Mouse (Mus musculus): ENCODE measurements around the gene Serhl.

Gene Serhl

DNA sequence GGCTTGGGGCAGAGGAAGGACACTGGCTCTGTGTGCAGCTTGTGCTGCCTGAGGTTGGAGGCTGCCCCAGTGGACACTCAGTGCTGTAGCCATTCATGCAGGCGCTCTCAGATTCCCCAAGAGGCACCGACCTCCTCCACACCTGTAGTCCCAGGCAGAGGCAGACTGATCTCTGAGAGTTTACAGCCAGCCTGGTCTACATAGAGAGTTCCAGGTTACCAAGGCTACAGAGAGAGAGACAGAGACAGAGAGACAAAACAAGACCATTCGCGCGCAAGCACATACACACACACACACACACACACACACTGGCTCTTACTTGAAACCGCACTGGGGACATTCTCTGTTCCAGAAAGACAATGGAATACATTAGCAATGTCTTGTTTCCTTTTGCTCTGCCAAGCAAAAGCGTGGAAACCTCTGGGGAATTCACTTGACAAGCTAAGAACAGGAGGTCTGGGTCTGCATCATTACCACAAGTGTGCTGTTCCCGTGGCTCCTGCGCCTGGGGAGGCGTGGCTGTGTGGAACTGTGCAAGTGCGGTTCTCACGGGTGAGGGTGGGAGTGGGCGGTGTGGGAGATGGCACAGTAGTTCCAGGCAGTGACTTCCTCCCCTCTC lies 5.2 kb upstream of the Serhl start:
- DNase-seq (ENCODE audit: low spot score), result no peak

DNA sequence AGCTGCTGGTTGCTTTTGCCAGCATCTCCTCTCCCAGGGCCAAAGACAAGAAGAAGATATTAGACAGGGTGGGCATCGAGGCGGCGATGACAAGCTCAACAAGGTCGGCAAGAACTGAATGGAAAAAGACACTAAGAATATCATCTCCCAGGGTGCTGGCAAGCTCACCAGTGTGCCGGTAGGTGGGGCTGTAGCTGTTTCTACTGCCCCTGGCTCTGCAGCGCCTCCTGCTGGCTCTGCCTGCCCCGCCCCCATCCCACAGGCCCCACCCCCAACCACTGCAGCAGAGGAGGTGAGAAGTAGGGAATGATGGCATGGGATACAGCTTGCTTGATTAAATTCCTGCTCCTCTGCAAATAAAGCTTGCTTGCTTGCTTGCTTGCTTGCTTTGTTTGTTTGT lies 3.4 kb upstream of the Serhl start:
- peak; percentile 25 for DNase-seq (ENCODE audit: low spot score)

DNA sequence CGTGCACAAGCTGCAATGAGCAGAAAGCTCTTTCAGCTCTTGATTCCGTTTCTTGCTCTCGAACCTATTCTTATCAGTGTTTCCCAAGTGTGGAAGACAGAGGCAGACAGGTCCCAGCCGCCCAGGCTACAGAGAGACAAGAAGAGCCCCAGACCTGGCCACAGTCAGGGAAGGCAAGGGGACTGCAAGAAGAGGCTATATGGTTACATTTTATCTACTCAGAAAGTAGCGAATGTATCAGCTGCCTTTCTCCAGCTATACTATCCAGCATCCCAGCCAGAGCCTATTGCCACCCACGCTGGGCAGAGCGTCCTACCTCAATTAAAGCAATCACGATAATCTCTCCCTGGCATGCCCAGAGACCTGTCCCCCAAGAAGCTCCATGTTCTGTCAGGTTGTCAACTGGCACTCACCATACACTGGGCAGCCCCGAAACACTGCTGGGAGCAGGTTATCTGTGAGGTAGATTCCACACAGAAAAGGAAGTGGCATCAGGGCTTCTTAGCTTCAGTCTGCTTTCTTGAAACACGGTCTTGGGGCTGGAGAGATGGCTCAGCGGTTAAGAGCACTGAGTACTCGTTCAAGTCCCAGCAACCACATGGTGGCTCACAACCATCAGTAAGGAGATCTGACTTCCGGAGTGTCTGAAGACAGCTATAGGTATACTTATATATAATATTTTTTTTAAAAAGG lies 2.5 kb upstream of the Serhl start:
- no peak for DNase-seq (ENCODE audit: low spot score)

DNA sequence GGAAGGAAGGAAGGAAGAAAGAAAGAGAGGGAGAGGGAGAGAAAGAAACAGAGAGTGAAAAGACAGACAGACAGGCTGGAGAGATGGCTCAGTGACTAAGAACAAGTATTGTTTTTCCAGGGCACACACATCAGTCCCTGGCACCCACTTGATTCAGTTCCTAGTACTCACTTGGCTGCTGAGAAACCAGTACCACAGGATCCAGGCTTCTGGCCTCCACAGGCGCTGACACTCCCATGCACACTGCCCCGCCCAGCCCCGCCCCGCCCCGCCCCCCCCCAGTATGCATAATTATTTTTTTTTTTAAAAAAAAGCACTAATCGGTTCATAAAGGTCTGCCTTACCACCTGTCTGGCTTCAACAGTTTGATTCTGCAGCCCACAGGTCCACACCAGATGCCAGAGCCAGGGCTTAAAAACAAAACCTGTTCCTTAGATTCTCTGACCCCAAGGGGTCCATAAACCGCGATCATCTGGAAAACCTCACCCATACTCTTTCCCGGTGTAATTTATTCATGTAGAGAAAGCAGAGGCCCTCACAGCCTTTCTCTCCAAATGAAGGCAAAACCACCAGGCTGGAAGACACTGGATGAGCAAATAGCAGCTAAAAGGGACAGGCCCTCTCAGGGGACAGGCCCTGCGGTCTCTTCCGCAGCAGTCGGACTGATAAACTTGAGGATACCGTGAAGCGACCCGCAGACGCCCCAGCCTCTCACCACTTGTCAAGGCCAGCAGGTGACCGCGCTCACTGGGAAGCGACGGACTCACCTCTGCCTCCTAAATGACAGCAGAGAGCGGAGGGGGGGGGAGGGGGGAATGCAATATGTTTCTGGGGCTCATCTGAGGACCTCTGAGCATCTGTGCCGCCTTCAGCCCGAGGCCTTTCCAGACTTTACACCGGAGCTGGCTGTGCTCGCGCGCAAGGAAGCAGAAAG lies 544 bp upstream of the Serhl start:
- DNase-seq (ENCODE audit: low spot score), result no peak

DNA sequence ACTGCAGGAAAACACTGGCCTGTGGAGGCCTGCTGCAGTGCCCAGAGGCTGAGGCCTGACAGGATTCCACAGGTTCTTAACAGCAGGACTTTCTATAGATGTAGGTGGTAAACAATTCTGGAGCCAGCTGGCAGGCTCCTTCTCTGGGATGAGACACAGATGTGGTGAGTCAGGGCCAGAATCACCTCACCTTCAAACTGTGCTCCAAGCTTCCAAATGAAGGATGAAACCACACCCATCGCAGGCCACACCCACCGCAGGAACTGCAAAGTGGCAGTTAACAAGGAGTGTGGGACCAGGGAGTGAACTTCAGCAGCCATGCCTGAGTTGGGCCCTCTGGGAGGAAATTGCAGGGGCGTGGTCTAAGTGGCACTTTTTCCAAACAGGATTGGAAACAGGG lies 1.6 kb downstream of the Serhl start:
- DNase-seq (ENCODE audit: low spot score), result no peak

DNA sequence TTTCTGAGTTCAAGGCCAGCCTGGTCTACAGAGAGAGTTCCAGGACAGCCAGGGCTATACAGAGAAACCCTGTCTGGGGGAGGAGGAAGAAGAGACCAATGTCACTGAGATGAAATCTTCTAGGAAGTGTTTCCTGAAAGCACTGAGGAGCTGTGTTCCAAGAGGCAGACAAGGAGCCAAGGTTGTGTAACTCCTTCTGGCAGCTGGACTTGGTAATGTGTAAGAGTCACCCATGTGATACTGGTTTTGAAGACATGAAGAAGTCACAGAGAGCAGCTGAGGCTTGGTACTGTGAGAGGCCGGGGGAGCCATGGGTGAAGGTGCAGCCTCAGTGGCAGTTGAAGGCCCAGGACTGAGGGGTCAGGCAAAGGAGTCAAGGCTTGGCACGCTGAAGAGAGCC lies 4.4 kb downstream of the Serhl start:
- no peak for DNase-seq (ENCODE audit: low spot score)

DNA sequence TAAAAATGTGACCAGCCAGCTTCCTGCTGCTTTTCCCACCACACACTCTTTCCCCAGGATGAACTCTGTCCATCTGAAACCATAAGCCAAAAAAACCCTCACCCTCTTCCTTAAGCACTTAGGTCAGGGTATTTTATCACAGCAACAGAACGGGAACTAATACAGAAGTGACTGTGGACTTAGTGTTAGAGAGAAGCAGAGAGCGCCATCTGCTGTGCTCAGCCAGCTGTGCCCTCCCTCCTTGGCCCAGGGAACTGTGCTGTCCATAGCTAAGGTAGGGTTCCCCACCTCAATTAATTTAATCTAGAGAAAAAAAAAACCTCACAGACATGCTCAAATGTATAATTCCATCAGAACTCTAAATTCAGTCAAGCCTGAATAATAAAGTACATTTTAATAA lies 6.6 kb downstream of the Serhl start:
- no peak for DNase-seq (ENCODE audit: low spot score)

DNA sequence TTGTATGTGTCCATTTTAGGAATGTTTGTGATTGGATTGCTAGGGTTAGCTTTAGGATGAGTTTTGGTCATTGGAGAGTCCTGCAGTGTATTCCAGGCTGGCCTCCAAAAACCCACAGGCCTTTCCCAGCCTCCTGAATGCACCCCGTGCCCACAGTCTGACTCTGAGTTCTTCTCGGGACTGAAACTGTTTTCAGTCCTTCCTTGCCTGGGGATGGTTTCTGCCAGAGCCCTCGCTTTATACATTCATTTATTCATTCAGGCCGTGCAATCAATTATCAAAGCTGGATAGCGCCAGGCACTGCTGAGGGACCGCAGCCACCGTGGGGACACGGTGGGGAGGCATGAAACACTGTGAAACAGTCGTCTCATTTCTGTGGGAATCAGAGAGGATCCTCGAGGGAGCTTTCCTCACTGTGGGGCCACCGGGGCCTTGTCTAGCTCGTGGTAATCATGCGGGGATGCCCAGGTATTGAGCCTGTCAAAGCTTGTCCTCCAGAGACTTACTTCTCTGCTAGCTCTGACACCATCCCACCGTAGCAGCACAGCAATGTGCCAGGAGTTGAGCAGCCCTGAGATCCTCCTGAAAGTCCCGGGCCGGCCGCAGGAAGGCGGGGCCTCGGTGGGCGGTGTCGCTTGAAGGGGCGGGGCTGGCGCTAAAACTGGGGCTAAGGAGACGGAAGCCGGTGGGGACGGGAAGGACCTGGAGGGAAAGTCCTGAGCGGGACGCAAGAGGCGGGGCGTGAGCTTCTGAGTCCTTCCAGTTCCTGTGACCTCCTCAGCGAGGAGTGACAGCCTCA lies 10.4 kb downstream of the Serhl start:
- DNase-seq (ENCODE audit: low spot score), result peak; percentile 89

DNA sequence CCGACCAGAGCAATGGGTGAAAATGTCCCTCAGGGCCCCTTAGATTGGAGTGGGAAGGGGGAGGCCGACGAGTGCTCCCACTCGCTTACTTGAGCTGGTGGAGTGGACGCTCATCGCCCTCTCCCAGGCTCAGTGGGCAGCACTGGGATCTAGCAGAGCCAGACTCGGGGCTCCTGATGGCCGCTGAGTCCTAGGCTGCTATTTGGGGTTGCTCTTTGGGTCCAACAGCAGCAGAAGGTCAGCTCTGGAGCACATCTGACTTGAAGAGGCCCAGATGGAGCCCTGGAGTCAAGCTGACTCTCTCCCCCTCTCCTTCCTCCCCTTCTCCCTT lies 11.0 kb downstream of the Serhl start:
- no peak for DNase-seq (ENCODE audit: low spot score)

DNA sequence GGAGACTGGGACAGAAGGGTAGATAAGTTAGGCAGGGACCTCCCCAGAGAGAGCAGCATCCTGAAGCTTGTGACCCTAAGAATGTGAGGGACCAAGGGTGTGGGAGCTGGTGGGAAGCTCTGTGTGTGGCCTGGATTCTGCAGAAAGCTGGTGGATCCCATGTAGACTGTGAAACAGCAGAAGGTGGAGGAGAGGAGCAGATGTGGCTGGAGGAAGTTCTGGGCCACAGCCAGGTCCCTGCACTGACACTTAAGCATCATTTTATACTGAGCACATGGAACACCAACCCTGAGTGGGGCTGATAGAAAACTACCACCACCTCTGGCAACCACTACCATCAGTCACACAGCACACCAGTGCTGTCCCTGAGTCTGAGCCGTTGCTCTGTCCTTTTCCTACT lies 13.8 kb downstream of the Serhl start:
- DNase-seq (ENCODE audit: low spot score), result no peak

DNA sequence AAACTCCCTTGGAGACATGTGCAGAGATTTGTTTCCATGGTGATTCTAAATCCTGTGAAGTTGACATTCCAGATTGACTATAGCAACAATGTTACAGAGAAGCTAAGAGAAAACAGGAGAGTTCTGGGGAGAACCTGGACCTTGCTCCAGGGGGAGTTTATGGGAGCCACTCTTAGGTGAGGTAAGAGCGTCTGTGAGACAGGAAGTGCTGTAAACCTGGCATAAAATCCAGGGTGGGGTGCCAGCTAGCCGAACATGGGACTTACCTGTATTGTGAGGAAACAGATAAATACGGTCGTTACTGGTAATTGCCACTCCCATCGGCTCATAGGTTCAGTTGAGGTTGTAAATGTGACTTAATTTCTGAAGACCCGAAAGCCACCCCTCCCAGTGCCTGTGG lies 17.1 kb downstream of the Serhl start:
- DNase-seq (ENCODE audit: low spot score), result no peak

DNA sequence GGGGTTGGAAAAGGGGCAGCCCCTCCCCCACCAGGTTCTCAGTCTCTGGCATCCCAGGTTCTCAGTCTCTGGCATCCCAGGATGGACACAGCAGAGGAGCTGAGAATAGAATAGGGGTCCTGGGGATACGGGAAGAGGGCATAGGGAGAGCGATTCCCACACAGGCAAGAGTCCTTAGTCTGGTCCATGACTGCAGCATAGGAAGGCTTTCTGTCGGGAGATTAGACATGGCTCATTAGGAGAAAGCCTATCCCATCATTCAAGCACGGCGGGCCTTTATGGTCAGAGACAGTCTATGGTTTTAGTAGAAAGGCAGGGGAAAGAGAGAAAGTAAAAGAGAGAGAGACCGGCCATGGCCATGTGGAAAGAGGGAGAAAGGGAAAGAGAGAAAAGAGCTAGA lies 18.5 kb downstream of the Serhl start:
- DNase-seq (ENCODE audit: low spot score), result no peak

DNA sequence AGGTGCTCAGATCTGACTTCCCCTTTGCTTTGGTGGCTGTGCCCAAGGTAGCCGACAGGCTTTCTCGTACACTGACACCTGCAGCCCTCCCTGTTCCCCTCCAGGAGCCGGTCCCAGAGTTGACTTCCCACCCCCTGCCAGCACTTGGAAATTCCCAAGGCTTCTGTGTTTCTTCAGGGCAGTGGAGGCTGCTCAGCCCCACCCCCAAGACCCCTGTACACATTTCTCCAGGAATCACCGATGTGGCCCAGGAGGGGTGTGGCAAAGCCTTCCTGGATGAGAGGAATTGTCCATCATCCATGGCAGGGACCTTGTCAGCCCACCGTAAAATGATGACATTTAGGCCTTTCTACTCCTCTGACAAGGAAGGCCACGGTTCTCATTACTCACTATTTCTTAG lies 22.0 kb downstream of the Serhl start:
- DNase-seq (ENCODE audit: low spot score), result no peak

DNA sequence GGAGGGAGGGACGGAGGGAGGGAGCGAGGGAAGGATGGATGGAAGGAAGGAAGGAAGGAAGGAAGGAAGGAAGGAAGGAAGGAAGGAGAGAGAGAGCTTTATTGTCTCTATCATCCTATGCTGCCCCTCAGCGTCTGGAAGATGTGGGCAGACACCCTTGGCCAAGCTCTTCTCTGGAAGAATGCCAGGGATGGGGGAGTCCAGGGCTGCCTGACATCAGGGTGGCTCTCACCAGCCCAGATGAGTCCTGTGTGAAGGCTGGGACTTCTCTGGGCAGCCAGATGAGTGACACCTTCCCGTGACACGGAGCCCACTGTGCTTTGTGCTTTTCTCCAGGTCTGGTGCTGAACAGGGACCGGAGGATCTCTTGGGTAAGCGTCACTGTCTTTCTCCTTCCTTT lies 22.6 kb downstream of the Serhl start:
- DNase-seq (ENCODE audit: low spot score), result no peak

DNA sequence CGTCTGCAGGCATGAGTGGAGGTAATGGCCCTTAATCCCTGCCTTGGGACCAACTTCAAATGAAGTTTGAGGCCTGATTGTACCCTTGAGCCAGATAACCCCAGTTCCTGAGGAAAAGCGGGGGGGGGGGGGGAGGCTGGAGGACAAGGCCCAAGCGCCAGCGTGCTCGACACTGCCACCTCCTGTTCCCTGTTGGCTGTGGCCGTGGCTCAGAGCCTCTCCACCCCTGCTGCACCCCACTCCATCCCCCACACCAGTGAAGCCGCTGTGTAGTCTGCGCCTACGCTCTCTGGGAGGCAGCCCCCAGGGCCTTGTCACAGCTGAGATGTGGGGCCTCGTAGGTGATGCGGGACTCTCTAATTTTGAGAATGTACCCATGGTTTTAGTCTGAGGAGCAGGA lies 23.6 kb downstream of the Serhl start:
- peak; percentile 70 for DNase-seq (ENCODE audit: low spot score)

DNA sequence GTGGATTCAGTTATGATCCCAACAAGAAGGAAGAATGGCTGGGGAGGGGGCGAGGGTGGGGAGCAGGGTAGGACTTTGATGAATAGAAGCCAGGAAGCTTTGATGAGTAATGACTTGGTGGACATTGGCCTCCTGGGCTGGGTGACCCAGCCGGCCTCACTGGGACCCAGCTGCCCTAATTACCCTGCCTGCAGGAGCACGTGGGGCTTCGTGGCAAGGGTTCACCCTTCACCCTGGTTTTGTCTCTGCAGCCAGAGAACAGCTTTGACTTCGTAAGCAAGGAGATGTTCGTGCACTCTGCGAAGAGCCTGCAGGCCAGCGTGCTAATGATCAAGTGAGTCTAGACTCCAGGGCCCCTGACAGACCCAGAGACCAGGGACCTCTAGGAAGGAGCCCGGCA lies 24.8 kb downstream of the Serhl start:
- DNase-seq (ENCODE audit: low spot score), result no peak

DNA sequence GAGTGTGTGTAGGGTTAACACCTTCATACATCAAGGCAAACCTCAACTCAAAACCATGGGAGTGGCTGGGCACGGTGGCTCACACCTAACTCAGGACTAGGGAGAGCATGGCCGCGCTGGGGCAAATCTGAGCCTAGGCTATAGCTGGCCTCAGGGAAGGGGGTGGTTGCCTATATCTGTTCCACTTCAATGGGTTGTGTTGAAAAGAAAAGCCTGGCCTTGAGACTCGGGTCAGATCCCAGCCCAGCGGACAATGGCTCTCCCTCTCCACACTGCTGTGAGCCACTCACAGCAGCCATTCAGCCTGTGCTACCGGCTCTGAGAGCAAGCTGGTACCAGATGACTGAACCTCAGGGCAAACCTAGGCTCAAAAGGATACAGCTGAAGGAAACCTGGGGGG lies 25.8 kb downstream of the Serhl start:
- DNase-seq (ENCODE audit: low spot score), result no peak

DNA sequence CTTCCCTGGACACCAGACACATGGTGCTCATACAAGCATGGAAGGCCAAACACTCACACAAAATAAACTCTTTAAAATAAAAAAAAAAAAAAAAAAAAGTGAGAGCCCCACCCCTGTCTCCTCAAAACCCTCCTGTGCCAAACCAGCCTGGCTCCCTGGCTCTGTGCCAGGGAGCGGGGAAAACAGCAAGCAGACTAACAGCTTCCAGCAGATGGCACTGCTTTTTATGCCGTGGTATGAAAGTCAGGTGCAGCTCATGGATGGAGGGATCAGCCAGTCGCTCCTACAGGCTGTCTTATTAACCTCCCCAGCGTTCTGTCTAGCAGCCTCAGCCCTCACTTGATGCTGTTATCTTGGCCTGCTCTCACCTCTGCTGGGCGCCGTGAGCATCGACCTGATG lies 29.1 kb downstream of the Serhl start:
- DNase-seq (ENCODE audit: low spot score), result peak; percentile 25

DNA sequence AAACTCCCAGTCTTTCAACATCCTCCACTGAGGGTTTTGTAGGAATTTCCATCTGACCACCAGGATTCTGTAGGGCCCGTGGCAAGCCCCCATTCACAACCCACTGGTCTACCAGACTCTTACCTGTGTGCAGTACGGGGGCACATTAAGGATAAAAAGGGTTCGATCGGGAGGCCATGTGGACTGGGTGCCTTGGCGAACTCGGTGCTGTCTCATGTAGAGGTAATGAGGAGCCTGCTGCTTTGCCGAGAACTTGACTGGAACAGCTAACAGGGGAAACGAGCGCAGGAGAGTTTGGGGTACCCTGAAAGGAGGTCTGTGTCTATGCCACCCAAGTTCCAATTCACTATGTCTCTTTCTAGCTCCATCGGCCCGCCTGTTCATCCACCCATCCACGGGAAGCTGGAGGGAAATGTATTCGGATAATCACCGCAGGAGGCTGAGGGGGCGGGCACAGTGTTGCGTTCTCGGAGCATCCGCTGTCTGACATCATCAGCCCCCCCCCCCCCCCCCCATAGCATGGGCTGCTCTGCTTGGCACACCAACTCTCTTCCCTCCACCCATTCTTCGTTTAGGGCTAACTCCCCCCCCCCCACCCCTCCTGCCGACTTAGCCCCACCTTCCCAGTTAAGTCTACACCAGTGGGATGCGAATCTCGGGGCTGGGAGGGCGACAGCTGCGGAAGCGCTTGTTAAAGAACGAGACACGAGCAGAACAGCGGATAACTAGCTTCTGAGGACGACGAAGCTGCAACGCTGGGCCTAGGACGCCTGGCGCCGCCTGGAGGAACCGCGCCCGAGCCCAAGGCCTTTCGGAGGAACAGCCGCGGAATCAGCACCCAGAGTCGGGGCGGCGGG lies 32.6 kb downstream of the Serhl start:
- no peak for DNase-seq (ENCODE audit: low spot score)

DNA sequence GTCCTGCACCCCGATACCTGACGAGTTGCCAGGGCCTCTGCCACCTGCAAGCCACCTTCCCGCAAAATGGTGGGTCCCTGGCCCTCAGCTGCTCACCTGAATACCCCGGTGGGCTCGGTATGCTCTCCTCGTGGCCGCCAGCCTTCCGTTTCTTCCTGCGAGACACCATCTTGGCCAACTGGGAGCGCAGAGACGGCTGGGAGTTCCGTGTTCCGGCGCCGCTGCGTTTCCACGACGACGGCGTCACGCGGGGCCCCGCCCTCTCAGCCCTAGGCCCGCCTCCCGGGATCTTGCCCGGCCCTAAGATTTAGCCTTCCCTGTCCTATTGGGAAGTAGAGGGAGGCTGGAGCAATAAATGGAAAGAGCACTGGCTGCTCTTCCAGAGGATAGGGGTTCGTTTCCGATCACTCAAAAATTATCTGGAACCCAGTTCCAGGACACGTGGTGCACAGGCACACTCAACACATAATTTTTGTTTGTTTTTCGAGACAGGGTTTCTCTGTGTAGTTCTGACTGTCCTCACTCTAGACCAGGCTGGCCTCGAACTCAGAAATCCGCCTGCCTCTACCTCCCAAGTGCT lies 33.4 kb downstream of the Serhl start, which contains the start of gene Rrp7a:
Gene Rrp7a, minus strand, starts transcription at position 236 of the 580 bp plus-strand sequence.
- DNase-seq (ENCODE audit: low spot score), result peak; percentile 91

DNA sequence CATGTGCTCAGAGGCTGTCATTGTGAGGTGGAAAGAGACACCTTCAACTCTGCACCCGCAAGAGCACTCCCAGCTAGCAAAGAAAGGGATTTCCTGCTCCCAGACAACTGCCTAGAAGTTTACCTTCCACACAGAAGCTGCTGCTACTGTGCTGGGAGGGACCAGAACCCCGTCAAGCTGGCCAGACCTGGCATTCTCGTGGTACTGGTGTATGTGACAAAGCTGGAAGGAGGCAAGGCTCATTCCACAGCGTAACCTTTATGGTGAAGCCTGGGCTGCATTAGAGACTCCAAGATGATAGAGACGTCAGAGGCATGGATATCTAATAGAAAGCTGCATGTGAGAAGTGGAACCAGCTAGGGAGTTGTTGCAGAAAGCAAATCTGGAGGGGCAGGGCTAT lies 35.3 kb downstream of the Serhl start:
- DNase-seq (ENCODE audit: low spot score), result no peak

Measured in ovary, postnatal 14 days (tissue).